7 mouse cellular contexts compared by ENCODE assay signal in the genomic region with DNA sequence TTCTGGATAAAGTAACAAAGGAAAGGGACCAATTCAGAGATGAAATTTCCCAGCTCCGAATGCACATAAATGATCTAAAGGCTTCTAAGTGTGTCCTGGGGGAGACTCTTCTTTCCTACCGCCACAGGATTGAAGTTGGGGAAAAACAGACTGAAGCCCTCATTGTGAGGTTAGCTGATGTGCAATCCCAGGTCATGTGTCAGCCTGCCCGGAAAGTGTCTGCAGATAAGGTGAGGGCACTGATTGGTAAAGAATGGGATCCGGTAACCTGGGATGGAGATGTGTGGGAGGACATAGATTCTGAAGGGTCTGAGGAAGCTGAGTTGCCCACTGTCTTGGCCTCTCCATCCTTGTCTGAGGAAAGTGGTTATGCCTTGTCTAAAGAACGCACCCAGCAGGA. TPM values are rescaled to one million over a fixed set of nuclear protein-coding genes. Genes with fewer than 3 reads are reported as not detected.
A peak's percentile ranks its signal among the peaks of the same experiment; 100 is the strongest.
DNase-seq lines count a peak whose midpoint lies in the region; ATAC-seq lines count a peak whose summit lies in the region.

No protein-coding gene starts in this region.

- H3K4me3 ChIP-seq in megakaryocyte, embryonic 14.5 days (replicated peaks): peak overlapping the region; percentile 93
- H3K4me3 ChIP-seq in forebrain, embryonic 12.5 days (replicated peaks): peak overlapping the region; percentile 84
- H3K4me3 ChIP-seq in liver, embryonic 11.5 days (ENCODE audit: low read depth, low read length): peak overlapping the region; percentile 71
- H3K4me3 ChIP-seq in stomach, embryonic 16.5 days (replicated peaks; ENCODE audit: low read length): peak overlapping the region; percentile 74

- no peak for ATAC-seq in megakaryocyte, adult 5-6 weeks (ENCODE audit: poor library complexity, severe bottlenecking)
- no peak for ATAC-seq in forebrain, embryonic 12.5 days (ENCODE audit: low FRiP score)
- no peak for ATAC-seq in liver, embryonic 11.5 days (replicated peaks; ENCODE audit: low FRiP score)
- ATAC-seq in stomach, embryonic 16.5 days (ENCODE audit: insufficient read depth, low FRiP score): no peak

- H3K4me1 ChIP-seq in megakaryocyte, embryonic 14.5 days: peaks cover 25% of the 10 kb centered on the region
- peaks cover 29% of the 10 kb centered on the region for H3K4me1 ChIP-seq in forebrain, embryonic 12.5 days
- H3K4me1 ChIP-seq in liver, embryonic 11.5 days (replicated peaks; ENCODE audit: control insufficient read depth, insufficient read depth, low read length): peaks cover 17% of the 10 kb centered on the region
- H3K4me1 ChIP-seq in stomach, embryonic 16.5 days (ENCODE audit: control insufficient read depth, insufficient read depth, low read length): peaks cover 20% of the 10 kb centered on the region

- no peak for DNase-seq in liver, embryonic 11.5 days (ENCODE audit: low spot score)
- DNase-seq in thymus, postnatal 0 days (ENCODE audit: low spot score): no peak
- no peak for DNase-seq in adrenal gland, postnatal 4 days (ENCODE audit: low spot score in 2 of 2)

- peaks cover 44% of the 10 kb centered on the region for H3K36me3 ChIP-seq in megakaryocyte, embryonic 14.5 days (replicated peaks; ENCODE audit: low read length)
- peaks cover 45% of the 10 kb centered on the region for H3K36me3 ChIP-seq in forebrain, embryonic 12.5 days (replicated peaks)
- H3K36me3 ChIP-seq in liver, embryonic 11.5 days (ENCODE audit: control insufficient read depth, insufficient read depth, low read length): peaks cover 26% of the 10 kb centered on the region
- H3K36me3 ChIP-seq in stomach, embryonic 16.5 days (ENCODE audit: control insufficient read depth, insufficient read depth, low read length): peaks cover 20% of the 10 kb centered on the region

- peak overlapping the region; percentile 88 for H3K4me2 ChIP-seq in forebrain, embryonic 12.5 days
- peak overlapping the region; percentile 95 for H3K4me2 ChIP-seq in liver, embryonic 11.5 days
- H3K4me2 ChIP-seq in stomach, embryonic 16.5 days (ENCODE audit: low read depth, low read length): peak overlapping the region; percentile 90

- WGBS in forebrain, embryonic 12.5 days: 14% methylated on average over 5 of the region's 5 CpGs
- WGBS in liver, embryonic 11.5 days: 10% methylated on average over 5 of the region's 5 CpGs
- WGBS in stomach, embryonic 16.5 days: 8% methylated on average over 5 of the region's 5 CpGs

- peak overlapping the region; percentile 71 for H3K9ac ChIP-seq in forebrain, embryonic 12.5 days
- H3K9ac ChIP-seq in liver, embryonic 11.5 days (ENCODE audit: low read depth, low read length): peak overlapping the region; percentile 69
- peak overlapping the region; percentile 80 for H3K9ac ChIP-seq in stomach, embryonic 16.5 days (ENCODE audit: low read length)

- H3K9me3 ChIP-seq in megakaryocyte, embryonic 14.5 days: no peaks in the 10 kb centered on the region
- H3K9me3 ChIP-seq in forebrain, embryonic 12.5 days: no peaks in the 10 kb centered on the region
- H3K9me3 ChIP-seq in liver, embryonic 11.5 days (ENCODE audit: control insufficient read depth, low read length): no peaks in the 10 kb centered on the region
- no peaks in the 10 kb centered on the region; the same call in 1 of the 2 replicates for H3K9me3 ChIP-seq in stomach, embryonic 16.5 days (replicated peaks; ENCODE audit: control insufficient read depth, low read length)

- H3K27me3 ChIP-seq in megakaryocyte, embryonic 14.5 days (replicated peaks): no peaks in the 10 kb centered on the region
- H3K27me3 ChIP-seq in forebrain, embryonic 12.5 days: no peaks in the 10 kb centered on the region
- no peaks in the 10 kb centered on the region for H3K27me3 ChIP-seq in liver, embryonic 11.5 days (replicated peaks; ENCODE audit: control insufficient read depth, insufficient read depth, low read length)
- H3K27me3 ChIP-seq in stomach, embryonic 16.5 days (ENCODE audit: control insufficient read depth, insufficient read depth, low read length): no peaks in the 10 kb centered on the region

- H3K27ac ChIP-seq in forebrain, embryonic 12.5 days: no peak overlapping the region
- peak overlapping the region; percentile 79; the same call in 1 of the 2 replicates for H3K27ac ChIP-seq in liver, embryonic 11.5 days (ENCODE audit: low read depth, low read length)
- peak overlapping the region; percentile 60; the same call in 1 of the 2 replicates for H3K27ac ChIP-seq in stomach, embryonic 16.5 days (ENCODE audit: low read length)

RNA-seq across cellular contexts. Expression of a gene that starts 0.5 kb away (rescaled TPM):
- polyA plus RNA-seq in megakaryocyte, embryonic 14.5 days (2012; ENCODE audit: insufficient read depth, low replicate concordance): not detected in 2 replicates
- 2.5 and 6.6 TPM in 2 replicates for total RNA-seq in megakaryocyte, adult 5-6 weeks (2015)
- total RNA-seq in megakaryocyte, adult 5-6 weeks (2017): 11.5 and 15.3 TPM in 2 replicates
- polyA plus RNA-seq in forebrain, embryonic 12.5 days (2016; fragmentation: Nextera tagmentation; extraction: Ambion mirVana): 17.3 and 20.5 TPM in 2 replicates
- polyA plus RNA-seq in liver, embryonic 11.5 days (2014; fragmentation: Nextera tagmentation; extraction: Ambion mirVana): 7.0 and 7.7 TPM in 2 replicates
- 10.4 and 11.1 TPM in 2 replicates for polyA plus RNA-seq in stomach, embryonic 16.5 days (2015; fragmentation: Nextera tagmentation; extraction: Ambion mirVana)
- 4.7 and 4.9 TPM in 2 replicates for polyA plus RNA-seq in thymus, postnatal 0 days (2015; fragmentation: Nextera tagmentation; extraction: Ambion mirVana)
- 1 to 10 TPM; 7.6 to 8.2 TPM for total RNA-seq in adrenal gland, postnatal 4 days (2021)

RNA-seq across cellular contexts. Expression of a gene that starts 0.6 kb away (rescaled TPM):
- 44.2 and 60.2 TPM in 2 replicates for polyA plus RNA-seq in megakaryocyte, embryonic 14.5 days (2012; ENCODE audit: insufficient read depth, low replicate concordance)
- 47.8 and 52.8 TPM in 2 replicates for total RNA-seq in megakaryocyte, adult 5-6 weeks (2015)
- 61.5 and 72.5 TPM in 2 replicates for total RNA-seq in megakaryocyte, adult 5-6 weeks (2017)
- polyA plus RNA-seq in forebrain, embryonic 12.5 days (2016; fragmentation: Nextera tagmentation; extraction: Ambion mirVana): 53.8 and 61.4 TPM in 2 replicates
- polyA plus RNA-seq in liver, embryonic 11.5 days (2014; fragmentation: Nextera tagmentation; extraction: Ambion mirVana): 40.7 and 47.4 TPM in 2 replicates
- polyA plus RNA-seq in stomach, embryonic 16.5 days (2015; fragmentation: Nextera tagmentation; extraction: Ambion mirVana): 35.3 and 37.4 TPM in 2 replicates
- 73.5 and 88.4 TPM in 2 replicates for polyA plus RNA-seq in thymus, postnatal 0 days (2015; fragmentation: Nextera tagmentation; extraction: Ambion mirVana)
- 10 to 100 TPM; 40.8 to 42.6 TPM for total RNA-seq in adrenal gland, postnatal 4 days (2021)

RNA-seq across cellular contexts. Expression of a gene that starts 21.1 kb away (rescaled TPM):
- not detected in 2 replicates for polyA plus RNA-seq in megakaryocyte, embryonic 14.5 days (2012; ENCODE audit: insufficient read depth, low replicate concordance)
- 5.4 and 6.5 TPM in 2 replicates for total RNA-seq in megakaryocyte, adult 5-6 weeks (2015)
- 5.8 and 6.3 TPM in 2 replicates for total RNA-seq in megakaryocyte, adult 5-6 weeks (2017)
- polyA plus RNA-seq in forebrain, embryonic 12.5 days (2016; fragmentation: Nextera tagmentation; extraction: Ambion mirVana): 6.1 TPM in 2 replicates
- 2.9 and 3.1 TPM in 2 replicates for polyA plus RNA-seq in liver, embryonic 11.5 days (2014; fragmentation: Nextera tagmentation; extraction: Ambion mirVana)
- 4.4 and 6.2 TPM in 2 replicates for polyA plus RNA-seq in stomach, embryonic 16.5 days (2015; fragmentation: Nextera tagmentation; extraction: Ambion mirVana)
- polyA plus RNA-seq in thymus, postnatal 0 days (2015; fragmentation: Nextera tagmentation; extraction: Ambion mirVana): 4.5 and 5.6 TPM in 2 replicates
- 10 to 100 TPM; 29.6 to 29.9 TPM for total RNA-seq in adrenal gland, postnatal 4 days (2021)

RNA-seq across cellular contexts. Expression of a gene that starts 35.3 kb away (rescaled TPM):
- polyA plus RNA-seq in megakaryocyte, embryonic 14.5 days (2012; ENCODE audit: insufficient read depth, low replicate concordance): 19.0 and 25.4 TPM in 2 replicates
- 12.5 and 12.7 TPM in 2 replicates for total RNA-seq in megakaryocyte, adult 5-6 weeks (2015)
- 15.7 and 17.4 TPM in 2 replicates for total RNA-seq in megakaryocyte, adult 5-6 weeks (2017)
- 61.2 and 63.1 TPM in 2 replicates for polyA plus RNA-seq in forebrain, embryonic 12.5 days (2016; fragmentation: Nextera tagmentation; extraction: Ambion mirVana)
- polyA plus RNA-seq in liver, embryonic 11.5 days (2014; fragmentation: Nextera tagmentation; extraction: Ambion mirVana): 36.0 and 37.6 TPM in 2 replicates
- 43.0 and 47.4 TPM in 2 replicates for polyA plus RNA-seq in stomach, embryonic 16.5 days (2015; fragmentation: Nextera tagmentation; extraction: Ambion mirVana)
- 18.2 and 18.8 TPM in 2 replicates for polyA plus RNA-seq in thymus, postnatal 0 days (2015; fragmentation: Nextera tagmentation; extraction: Ambion mirVana)
- total RNA-seq in adrenal gland, postnatal 4 days (2021): 100 to 1,000 TPM; 140 to 144 TPM

RNA-seq across cellular contexts. Expression of a gene that starts 59.6 kb away (rescaled TPM):
- 0.07 TPM in 1 of 2 replicates, not detected in the other for polyA plus RNA-seq in megakaryocyte, embryonic 14.5 days (2012; ENCODE audit: insufficient read depth, low replicate concordance)
- 77.3 and 82.7 TPM in 2 replicates for total RNA-seq in megakaryocyte, adult 5-6 weeks (2015)
- 41.7 and 44.5 TPM in 2 replicates for total RNA-seq in megakaryocyte, adult 5-6 weeks (2017)
- 5.5 and 5.7 TPM in 2 replicates for polyA plus RNA-seq in forebrain, embryonic 12.5 days (2016; fragmentation: Nextera tagmentation; extraction: Ambion mirVana)
- polyA plus RNA-seq in liver, embryonic 11.5 days (2014; fragmentation: Nextera tagmentation; extraction: Ambion mirVana): 15.1 and 15.7 TPM in 2 replicates
- polyA plus RNA-seq in stomach, embryonic 16.5 days (2015; fragmentation: Nextera tagmentation; extraction: Ambion mirVana): 8.7 and 9.3 TPM in 2 replicates
- 16.4 TPM in 2 replicates for polyA plus RNA-seq in thymus, postnatal 0 days (2015; fragmentation: Nextera tagmentation; extraction: Ambion mirVana)
- total RNA-seq in adrenal gland, postnatal 4 days (2021): 1 to 10 TPM; 7.1 to 7.5 TPM
